19 mouse cellular contexts compared by ENCODE assay signal in the genomic region with DNA sequence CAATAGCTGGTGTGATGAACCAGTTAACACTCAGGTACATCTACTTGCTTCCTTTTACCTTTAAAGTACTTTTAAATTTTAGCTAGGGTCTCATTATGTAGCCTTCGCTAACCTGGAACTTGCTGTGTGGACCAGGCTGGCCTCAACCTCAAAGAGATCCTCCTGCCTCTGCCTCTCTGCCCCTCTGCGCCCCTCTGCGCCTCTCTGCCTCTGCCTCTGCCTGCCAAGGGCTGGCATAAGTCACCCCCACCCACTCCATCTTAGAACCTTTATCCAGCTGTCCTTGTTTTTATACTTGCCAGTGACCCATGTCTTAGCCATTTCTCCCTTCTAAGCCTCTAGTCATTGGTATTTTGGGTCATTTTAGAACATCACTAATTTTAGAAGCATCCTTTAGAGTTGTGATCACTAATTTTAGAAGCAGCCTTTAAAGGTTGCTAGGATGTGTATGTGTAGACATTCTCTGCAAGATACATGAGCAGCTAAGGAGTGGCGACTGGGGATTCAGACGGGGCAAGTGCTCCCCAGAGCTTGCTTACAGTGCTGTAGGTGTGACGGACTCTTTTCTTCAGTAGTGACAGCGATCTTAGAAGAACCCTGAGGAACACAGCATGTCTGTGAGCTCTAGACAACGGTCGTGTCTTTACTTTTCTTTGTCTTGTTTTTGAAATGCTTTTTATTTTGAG. TPM values are rescaled to one million over a fixed set of nuclear protein-coding genes. Genes with fewer than 3 reads are reported as not detected.
DNase-seq lines count a peak whose midpoint lies in the region; TF ChIP-seq lines count a peak whose summit lies in the region.
"Had no signal": no experiment of that assay in that cellular context is flagged by ENCODE, and none has a peak within 500 bp of the region (broad histone marks: within the 10 kb centered on the region; RNA-seq: fewer than 3 reads in every experiment).

No protein-coding gene starts in this region.

- H3K4me1 ChIP-seq in heart, embryonic 10.5 days, result peaks cover 43% of the 10 kb centered on the region
- peaks cover 19% of the 10 kb centered on the region for H3K4me1 ChIP-seq in cortical plate, adult 2 months (ENCODE audit: control insufficient read depth, insufficient read depth, low read length)

- WGBS in heart, embryonic 10.5 days, result 83% methylated on average over 9 of the region's 9 CpGs

- peak; percentile 24; the same call in 1 of the 2 replicates for TF ChIP-seq POLR2A in cortical plate, adult 2 months (IDR thresholded peaks at IDR 0.05; ENCODE audit: extremely low read depth, insufficient read depth, low read length)

- H3K4me3 ChIP-seq in heart, embryonic 10.5 days, result no peak overlapping the region
- H3K4me3 ChIP-seq in layer of hippocampus, adult 2 months, result no peak overlapping the region
- H3K4me3 ChIP-seq in cortical plate, adult 2 months (ENCODE audit: insufficient read depth, low read length), result no peak overlapping the region
- H3K4me3 ChIP-seq: embryonic facial prominence, embryonic 10.5 days; forebrain, embryonic 13.5 days had no signal

- no peak overlapping the region for H3K27ac ChIP-seq in heart, embryonic 10.5 days
- H3K27ac ChIP-seq in layer of hippocampus, adult 2 months, result peak overlapping the region; percentile 83
- H3K27ac ChIP-seq in cortical plate, adult 2 months (ENCODE audit: insufficient read depth, low read length), result no peak overlapping the region; the same call in 1 of the 2 replicates
- H3K27ac ChIP-seq: embryonic facial prominence, embryonic 10.5 days; forebrain, embryonic 13.5 days; hindbrain, embryonic 14.5 days had no signal

- DNase-seq in heart, adult 11 months, result peak; percentile 82
- no peak for DNase-seq in heart, embryonic 10.5 days (ENCODE audit: low spot score)
- DNase-seq in layer of hippocampus, adult 2 months (ENCODE audit: low spot score in 2 of 2), result no peak
- DNase-seq in layer of hippocampus, postnatal 36 days, result no peak
- peak; percentile 48 for DNase-seq in skeletal muscle tissue, adult 2 months (ENCODE audit: low read depth, low spot score)
- no peak for DNase-seq in kidney, adult 18-20 months
- DNase-seq: adrenal gland, adult 2 months; adrenal gland, postnatal 25 days; cerebellum, adult 11 months; cerebellum, adult 9-10 months; cerebellum, postnatal 25 days; forebrain, postnatal 0 days; gastrocnemius, postnatal 25 days; heart, adult 18-20 months; kidney, adult 8-10 months had no signal

- H3K27me3 ChIP-seq in heart, embryonic 10.5 days (ENCODE audit: insufficient read depth, poor library complexity, severe bottlenecking), result no peaks in the 10 kb centered on the region
- H3K27me3 ChIP-seq: forebrain, embryonic 13.5 days had no signal

- TF ChIP-seq CTCF in layer of hippocampus, adult 2 months (conservative IDR thresholded peaks at IDR 0.05), result no peak
- TF ChIP-seq CTCF in cortical plate, adult 2 months (IDR thresholded peaks at IDR 0.05; ENCODE audit: extremely low read depth, insufficient read depth, low read length), result no peak

- H3K9me3 ChIP-seq in heart, embryonic 10.5 days, result no peaks in the 10 kb centered on the region
- H3K9me3 ChIP-seq: embryonic facial prominence, embryonic 10.5 days; forebrain, embryonic 13.5 days had no signal

- peaks cover 60% of the 10 kb centered on the region for H3K36me3 ChIP-seq in heart, embryonic 10.5 days

RNA-seq across cellular contexts. Expression of a gene that starts 42.8 kb away (rescaled TPM):
- polyA plus RNA-seq in heart, embryonic 10.5 days (2016; fragmentation: Nextera tagmentation; extraction: Ambion mirVana), result 29.0 and 35.3 TPM in 2 replicates
- total RNA-seq in layer of hippocampus, adult 2 months (2021), result 100 to 1,000 TPM; 158 TPM
- total RNA-seq in layer of hippocampus, postnatal 36 days (2021), result 100 to 1,000 TPM; 142 to 157 TPM
- 148 and 164 TPM in 2 replicates for polyA plus RNA-seq in cortical plate, adult 2 months (2012; rRNA removed)

Comparison
In these comparisons a context has a peak if more than half of its experiments do, and no peak if none do; other contexts are left out.
1. DNase-seq: peak in heart, adult 11 months (single experiment) and skeletal muscle tissue, adult 2 months (single experiment); none in heart, embryonic 10.5 days (single experiment), layer of hippocampus, adult 2 months (0 of 2), layer of hippocampus, postnatal 36 days (0 of 2) and kidney, adult 18-20 months (single experiment).